Mouse (Mus musculus) heart, embryonic 12.5 days (tissue): ENCODE results near the gene Card11. TPM values are rescaled to one million over a fixed set of nuclear protein-coding genes. Genes with fewer than 3 reads are reported as not detected.

Source experiments
- ATAC-seq: fragments of 200-750 bp; cut with Nextera tagmentation; 2 replicates; pipeline ENCODE4 v1.8.0; 2017; ENCODE audit warnings: moderate TSS enrichment, moderate library complexity; ENCODE audit not compliant: insufficient number of reproducible peaks, low FRiP score
- H3K27ac ChIP-seq: fragments of 300-500 bp; sonication (generic); 2 replicates; pipeline ENCODE4 v1.5.1; 2016; ENCODE audit warnings: mild to moderate bottlenecking, moderate library complexity; ENCODE audit not compliant: poor library complexity, severe bottlenecking
- H3K27me3 ChIP-seq: fragments of 300-500 bp; sonication (generic); replicated peaks from 2 replicates; pipeline ENCODE4 v1.6.1; 2016; ENCODE audit warnings: mild to moderate bottlenecking, moderate library complexity
- H3K36me3 ChIP-seq: fragments of 300-500 bp; sonication (generic); 2 replicates; pipeline ENCODE4 v1.6.1; 2016; ENCODE audit warnings: mild to moderate bottlenecking, moderate library complexity
- H3K4me1 ChIP-seq: fragments of 300-500 bp; sonication (generic); replicated peaks from 2 replicates; pipeline ENCODE4 v1.6.1; 2016; ENCODE audit warnings: mild to moderate bottlenecking
- H3K4me2 ChIP-seq: fragments of 300-500 bp; sonication (generic); 2 replicates; pipeline ENCODE4 v1.6.1; 2016; ENCODE audit warnings: mild to moderate bottlenecking, moderate library complexity
- H3K4me3 ChIP-seq: fragments of 300-500 bp; sonication (generic); 2 replicates; pipeline ENCODE4 v1.5.1; 2016; ENCODE audit warnings: mild to moderate bottlenecking
- H3K9ac ChIP-seq: fragments of 300-500 bp; sonication (generic); 2 replicates; pipeline ENCODE4 v1.6.1; 2016; ENCODE audit warnings: mild to moderate bottlenecking, moderate library complexity
- H3K9me3 ChIP-seq: fragments of 300-500 bp; sonication (generic); replicated peaks from 2 replicates; pipeline ENCODE4 v1.6.1; 2016; ENCODE audit warnings: mild to moderate bottlenecking, moderate library complexity
- WGBS: fragments of 180-500 bp; shearing (Covaris S2); methylation state at CpG from one replicate; pipeline ENCODE4 v1.1.7; 2016; 5-methylcytosine and 5-hydroxymethylcytosine counted together
- polyA plus RNA-seq: library from polyadenylated mRNA; unstranded; fragments of >200 nt; fragmentation: Nextera tagmentation; extraction: Ambion mirVana; gene quantifications from 2 replicates; pipeline ENCODE4 v1.2.1, GENCODE M21; 2016

Card11 gene
- polyA plus RNA-seq, 1 experiment from 2014 or later: 0.18 TPM

DNA sequence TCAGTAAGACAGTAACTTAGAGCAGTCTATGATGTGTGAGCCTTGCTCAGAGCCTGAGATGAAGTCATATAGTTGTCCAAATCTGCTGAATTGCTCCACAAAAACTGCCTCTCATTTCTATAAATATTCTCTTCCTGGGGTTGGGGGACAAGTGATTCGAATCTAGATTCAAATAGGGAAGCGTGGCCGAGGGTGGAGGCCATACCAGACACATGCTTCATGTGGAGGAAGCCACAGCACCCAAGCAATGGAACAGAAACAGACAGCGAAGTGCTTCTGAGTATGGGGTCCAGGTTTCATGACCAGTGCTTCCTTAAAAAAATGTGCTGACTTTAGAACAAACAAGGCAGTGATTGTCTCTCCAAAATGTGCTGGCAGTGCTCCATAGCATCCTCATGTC is 158.4 kb downstream of the Card11 start:
- no peak overlapping the region for H3K9ac ChIP-seq
- no peaks in the 10 kb centered on the region for H3K4me1 ChIP-seq
- no peaks in the 10 kb centered on the region for H3K9me3 ChIP-seq
- H3K36me3 ChIP-seq: no peaks in the 10 kb centered on the region
- 67% methylated on average over 4 of the region's 4 CpGs for WGBS
- H3K27ac ChIP-seq: no peak overlapping the region
- ATAC-seq: no peak
- H3K4me2 ChIP-seq: no peak overlapping the region
- no peak overlapping the region for H3K4me3 ChIP-seq
- no peaks in the 10 kb centered on the region for H3K27me3 ChIP-seq

DNA sequence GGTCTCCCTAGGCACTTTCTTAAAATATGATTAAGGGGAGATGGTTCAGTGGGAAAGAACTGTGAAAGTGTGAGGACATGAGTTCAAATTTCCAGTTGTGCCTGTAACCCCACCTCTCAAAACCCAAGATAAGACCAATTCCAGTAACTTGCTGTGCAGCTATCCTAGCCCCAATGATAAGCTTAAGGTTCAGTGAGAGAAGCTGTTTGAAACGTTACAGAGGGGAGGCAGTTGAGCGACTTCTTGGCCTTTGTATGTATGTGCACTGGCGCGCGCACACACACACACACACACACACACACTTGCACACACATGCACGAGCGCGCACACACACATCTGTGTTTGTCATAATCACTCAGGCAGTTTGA is 169.3 kb downstream of the Card11 start:
- 74% methylated on average over 8 of the region's 8 CpGs for WGBS
- ATAC-seq: no peak
- Histone ChIP-seq H3K27ac (no peak overlapping the region), H3K27me3 (no peaks in the 10 kb centered on the region; the same call in 1 of the 2 replicates), H3K4me1 (peaks cover 38% of the 10 kb centered on the region), H3K4me2 (peak overlapping the region; percentile 57), H3K9ac (no peak overlapping the region), H3K4me3 (no peak overlapping the region), H3K9me3 (no peaks in the 10 kb centered on the region), H3K36me3 (no peaks in the 10 kb centered on the region)

DNA sequence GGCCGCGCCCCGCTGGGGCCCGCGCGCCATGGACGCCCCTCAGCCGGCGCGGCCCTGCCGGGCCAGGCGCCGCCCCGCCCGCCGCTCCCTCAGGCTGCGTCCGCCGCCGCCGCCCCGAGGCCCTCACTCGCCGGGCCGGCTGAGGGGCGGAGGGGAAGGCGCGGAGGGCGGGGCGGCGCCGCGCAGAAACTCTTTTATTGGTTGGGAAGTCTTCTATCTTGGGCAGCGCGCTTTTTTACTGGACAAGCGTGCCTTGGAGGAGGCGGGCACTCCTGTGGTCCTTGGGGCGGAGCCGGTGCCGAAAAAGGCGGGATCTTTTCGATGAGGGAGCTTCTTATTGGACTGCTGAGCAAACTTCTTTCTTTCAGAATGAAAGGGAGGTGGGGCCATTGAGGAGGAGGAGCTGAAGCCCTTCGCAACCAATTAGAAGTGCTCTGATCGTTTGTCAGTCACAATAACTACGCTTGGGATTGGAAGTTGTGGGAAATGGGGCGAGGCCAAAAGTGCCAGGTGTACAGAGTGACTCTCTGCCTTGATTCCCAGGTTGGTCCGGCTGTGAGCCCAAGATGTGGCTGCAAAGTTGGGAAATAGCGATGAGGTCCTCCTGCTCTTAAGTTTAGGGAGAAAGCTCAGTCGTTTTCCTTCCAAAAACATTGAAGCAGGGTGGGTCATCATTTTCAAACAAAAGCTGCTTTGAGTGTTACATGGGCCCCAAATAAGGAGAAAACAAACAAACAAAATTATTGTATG is 169.9 kb downstream of the Card11 start, which contains the start of gene Gna12:
Gna12 (minus strand) TSS at position 118 of the 750 bp plus-strand sequence.
- WGBS: 3% methylated on average over 49 of the region's 49 CpGs
- Histone ChIP-seq H3K27ac (peak within 1 kb of the TSS; percentile 64), H3K4me3 (peak within 1 kb of the TSS; percentile 80)

DNA sequence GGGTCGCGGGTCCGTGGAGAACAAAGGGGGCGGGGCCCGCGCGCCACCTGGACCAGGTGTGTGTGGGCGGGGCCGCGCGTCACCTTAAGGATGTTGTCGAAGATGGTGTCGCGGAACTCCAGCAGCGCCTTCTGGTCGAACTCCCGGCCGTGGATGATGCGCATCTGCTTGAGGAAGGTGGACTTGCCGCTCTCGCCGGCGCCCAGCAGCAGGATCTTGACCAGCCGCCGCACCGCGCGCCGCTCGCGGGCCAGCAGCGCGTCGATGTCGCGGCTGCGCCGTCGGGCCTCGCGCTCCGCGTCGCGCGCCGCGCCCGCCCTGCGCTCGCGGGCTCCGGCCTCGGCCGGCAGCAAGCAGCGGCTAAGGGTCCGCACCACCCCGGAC is 170.5 kb downstream of the Card11 start:
- Histone ChIP-seq H3K4me1 (peaks cover 44% of the 10 kb centered on the region), H3K27ac (peak overlapping the region; percentile 64), H3K9ac (peak overlapping the region; percentile 86), H3K9me3 (no peaks in the 10 kb centered on the region), H3K27me3 (no peaks in the 10 kb centered on the region), H3K4me2 (peak overlapping the region; percentile 92), H3K4me3 (peak overlapping the region; percentile 80), H3K36me3 (peaks cover 7% of the 10 kb centered on the region)
- ATAC-seq: peak; percentile 1; the same call in 1 of the 2 replicates
- 3% methylated on average over 58 of the region's 58 CpGs for whole genome bisulfite sequencing

More for the DNA sequence above, 169.9 kb downstream of the Card11 start, which contains the start of gene Gna12:
- H3K9ac ChIP-seq: peak within 1 kb of the TSS; percentile 86
- H3K27me3 ChIP-seq: no peaks in the 10 kb centered on the region; the same call in 1 of the 2 replicates
- H3K36me3 ChIP-seq: peaks cover 4% of the 10 kb centered on the region
- peaks cover 43% of the 10 kb centered on the region for H3K4me1 ChIP-seq
- H3K4me2 ChIP-seq: peak within 1 kb of the TSS; percentile 92
- no peaks in the 10 kb centered on the region for H3K9me3 ChIP-seq
- ATAC-seq: peak; percentile 97

DNA sequence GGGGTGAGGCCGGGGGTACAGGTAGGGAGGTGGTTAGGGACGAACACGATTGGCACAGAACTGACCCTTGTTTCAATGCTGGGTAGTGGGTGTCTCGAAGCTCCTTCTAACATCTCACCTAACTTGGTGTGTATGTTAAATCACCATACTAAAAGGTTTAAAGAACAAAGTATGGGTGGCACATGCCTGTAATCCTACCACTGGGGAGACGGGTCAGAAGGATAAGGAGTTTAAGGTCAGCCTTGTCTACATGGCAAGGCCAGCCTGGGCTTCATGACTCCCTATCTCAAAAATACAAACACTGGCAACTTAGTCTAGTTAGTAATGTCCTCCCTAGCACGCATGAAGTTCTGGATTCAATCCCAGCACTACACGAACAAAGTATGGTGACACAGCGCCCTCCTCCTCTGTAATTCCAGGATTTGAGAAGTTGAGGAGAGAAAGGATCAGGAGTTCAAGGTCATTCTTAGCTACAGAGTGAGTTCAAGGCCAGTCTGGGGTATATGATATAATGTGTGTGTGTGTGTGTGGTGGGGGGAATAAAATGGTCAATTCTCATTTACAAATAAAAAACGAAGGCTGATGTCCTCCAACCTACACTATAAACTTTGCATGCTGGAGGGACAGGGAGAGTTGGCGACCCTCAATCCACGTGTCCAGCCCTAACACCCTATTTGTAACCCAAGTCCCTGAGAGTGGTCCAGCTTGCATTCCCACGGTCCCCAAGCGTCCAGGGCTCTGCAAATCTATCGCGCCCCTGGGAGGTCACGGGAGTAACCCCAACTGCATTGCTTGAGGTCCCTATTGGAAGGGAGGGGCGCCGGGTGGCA is 171.1 kb downstream of the Card11 start:
- peak overlapping the region; percentile 86 for H3K9ac ChIP-seq
- H3K4me2 ChIP-seq: peak overlapping the region; percentile 92
- H3K36me3 ChIP-seq: peaks cover 7% of the 10 kb centered on the region
- no peak for ATAC-seq
- peak overlapping the region; percentile 64 for H3K27ac ChIP-seq
- WGBS: 34% methylated on average over 18 of the region's 18 CpGs
- no peaks in the 10 kb centered on the region for H3K27me3 ChIP-seq
- H3K4me1 ChIP-seq: peaks cover 49% of the 10 kb centered on the region
- no peaks in the 10 kb centered on the region for H3K9me3 ChIP-seq
- H3K4me3 ChIP-seq: peak overlapping the region; percentile 80

DNA sequence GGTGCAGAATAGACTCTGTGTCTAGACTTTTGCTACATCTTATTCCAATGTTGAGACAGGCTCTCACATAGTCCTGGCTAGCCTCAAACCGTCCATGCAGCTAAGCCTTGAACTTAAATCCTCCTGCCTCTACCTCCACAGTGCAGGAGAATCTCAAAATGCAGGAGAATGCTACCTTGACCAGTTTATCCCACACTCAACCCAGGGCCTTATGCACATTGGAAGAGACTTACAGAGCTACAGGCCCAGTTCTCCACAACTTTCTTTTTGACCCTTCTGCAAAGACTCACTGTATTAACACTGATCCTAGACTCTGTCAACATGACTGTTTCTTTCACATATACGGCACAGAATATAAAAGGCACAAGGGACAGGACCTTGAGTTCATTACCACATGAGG is 172.0 kb downstream of the Card11 start:
- no peaks in the 10 kb centered on the region for H3K9me3 ChIP-seq
- H3K4me2 ChIP-seq: peak overlapping the region; percentile 92
- 56% methylated on average over 2 of the region's 2 CpGs for WGBS
- peak overlapping the region; percentile 54; the same call in 1 of the 2 replicates for H3K9ac ChIP-seq
- peaks cover 7% of the 10 kb centered on the region for H3K36me3 ChIP-seq
- H3K27ac ChIP-seq: peak overlapping the region; percentile 45
- peaks cover 57% of the 10 kb centered on the region for H3K4me1 ChIP-seq
- H3K4me3 ChIP-seq: peak overlapping the region; percentile 80
- no peaks in the 10 kb centered on the region for H3K27me3 ChIP-seq
- ATAC-seq: no peak

DNA sequence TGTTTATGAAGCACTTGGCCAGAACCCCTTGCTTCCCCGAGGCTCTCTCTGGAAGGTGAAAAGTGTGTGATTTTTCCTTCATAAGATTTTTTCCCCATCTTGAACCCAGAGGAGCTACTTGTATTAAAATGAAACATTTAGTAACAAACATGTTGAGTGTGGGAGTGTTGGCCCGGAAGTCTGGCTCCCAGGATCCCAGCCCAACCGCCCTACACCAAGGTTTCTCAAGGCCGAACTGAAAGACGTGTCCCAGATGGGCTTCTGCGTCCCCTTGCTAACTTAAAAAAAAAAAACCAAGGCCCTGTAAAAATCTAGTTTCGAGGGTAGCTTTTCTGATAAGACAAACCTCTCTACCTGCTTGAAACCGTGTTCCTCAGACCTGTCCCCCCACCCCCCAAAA is 172.5 kb downstream of the Card11 start:
- 36% methylated on average over 8 of the region's 8 CpGs for WGBS
- H3K9ac ChIP-seq: peak overlapping the region; percentile 54; the same call in 1 of the 2 replicates

DNA sequence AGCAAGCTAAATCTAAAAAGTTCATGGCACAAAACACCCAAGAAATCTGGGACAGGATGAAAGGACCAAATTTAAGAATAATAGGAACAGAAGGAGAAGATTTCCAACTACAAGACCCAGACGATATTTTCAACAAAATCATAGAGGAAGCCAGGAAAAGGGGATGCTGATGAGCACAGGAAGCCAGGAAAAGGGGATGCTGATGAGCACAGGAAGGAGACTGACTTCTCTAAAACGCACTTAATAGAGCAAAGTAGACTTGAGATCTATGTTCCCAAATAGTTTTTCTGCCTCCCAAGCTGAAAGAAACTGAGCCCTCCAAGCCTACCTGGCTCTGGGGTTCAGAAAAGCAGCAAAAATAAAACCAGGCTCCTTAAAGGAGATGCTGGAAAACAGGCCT is 173.0 kb downstream of the Card11 start:
- no peak overlapping the region for H3K4me3 ChIP-seq

More for the DNA sequence above, 172.5 kb downstream of the Card11 start:
- Histone ChIP-seq H3K4me3 (peak overlapping the region; percentile 80; the same call in 1 of the 2 replicates), H3K27ac (peak overlapping the region; percentile 45), H3K36me3 (peaks cover 7% of the 10 kb centered on the region), H3K4me1 (peaks cover 60% of the 10 kb centered on the region), H3K4me2 (peak overlapping the region; percentile 92), H3K9me3 (no peaks in the 10 kb centered on the region), H3K27me3 (no peaks in the 10 kb centered on the region)
- ATAC-seq: no peak

DNA sequence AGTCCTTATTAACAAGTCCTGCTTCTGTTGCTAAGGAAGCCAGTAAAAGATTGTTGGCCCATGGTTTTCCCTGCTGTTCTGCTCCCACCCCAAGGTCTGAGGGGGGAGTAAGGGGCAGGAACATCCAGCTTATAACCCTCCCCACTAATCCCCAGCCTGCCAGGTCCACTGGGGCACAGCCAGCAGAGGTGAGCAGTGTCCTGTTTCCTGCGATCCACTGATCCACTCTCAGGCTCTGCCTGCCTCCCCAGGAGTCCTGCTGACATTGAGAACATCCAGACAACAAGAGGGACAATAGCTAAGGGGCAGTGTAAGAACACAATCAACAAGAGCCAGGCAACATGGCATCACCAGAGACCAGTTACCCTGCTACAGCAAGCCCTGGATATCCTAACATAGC is 173.6 kb downstream of the Card11 start:
- Histone ChIP-seq H3K27me3 (no peaks in the 10 kb centered on the region), H3K4me2 (peak overlapping the region; percentile 17; the same call in 1 of the 2 replicates), H3K4me1 (peaks cover 70% of the 10 kb centered on the region), H3K9me3 (no peaks in the 10 kb centered on the region), H3K9ac (peak overlapping the region; percentile 22; the same call in 1 of the 2 replicates), H3K4me3 (no peak overlapping the region), H3K27ac (peak overlapping the region; percentile 60), H3K36me3 (peaks cover 7% of the 10 kb centered on the region)
- no peak for ATAC-seq
- 7% methylated on average over 1 of the region's 1 CpGs for WGBS

More for the DNA sequence above, 173.0 kb downstream of the Card11 start:
- no peaks in the 10 kb centered on the region for H3K27me3 ChIP-seq
- peaks cover 64% of the 10 kb centered on the region for H3K4me1 ChIP-seq
- peaks cover 7% of the 10 kb centered on the region for H3K36me3 ChIP-seq
- H3K27ac ChIP-seq: peak overlapping the region; percentile 60
- H3K9me3 ChIP-seq: no peaks in the 10 kb centered on the region
- H3K9ac ChIP-seq: peak overlapping the region; percentile 54; the same call in 1 of the 2 replicates
- H3K4me2 ChIP-seq: peak overlapping the region; percentile 92
- ATAC-seq: no peak
- 47% methylated on average over 2 of the region's 2 CpGs for WGBS

DNA sequence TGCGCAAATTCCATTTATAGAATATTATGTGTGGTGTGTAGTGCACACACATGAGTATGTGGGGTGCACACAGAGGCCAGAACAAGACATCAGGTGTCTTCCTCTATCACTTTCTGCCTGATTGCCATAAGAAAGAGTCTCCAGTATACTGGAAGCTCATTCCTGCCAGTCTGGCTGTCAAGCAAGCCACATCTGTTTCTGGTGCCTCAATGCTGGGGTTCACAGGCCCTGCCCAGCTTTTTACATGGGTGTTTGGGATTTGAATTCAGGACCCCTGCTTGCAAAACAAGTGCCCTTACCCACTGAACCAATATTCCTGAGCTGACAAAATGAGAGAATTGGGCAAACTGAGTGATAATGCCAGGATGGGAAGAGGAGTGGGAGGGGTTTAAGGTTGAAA is 174.3 kb downstream of the Card11 start:
- 94% methylated on average over 1 of the region's 1 CpGs for WGBS
- Histone ChIP-seq H3K27ac (no peak overlapping the region), H3K27me3 (no peaks in the 10 kb centered on the region), H3K36me3 (peaks cover 7% of the 10 kb centered on the region), H3K9me3 (no peaks in the 10 kb centered on the region), H3K9ac (no peak overlapping the region), H3K4me1 (peaks cover 75% of the 10 kb centered on the region), H3K4me3 (no peak overlapping the region), H3K4me2 (no peak overlapping the region)
- ATAC-seq: no peak

DNA sequence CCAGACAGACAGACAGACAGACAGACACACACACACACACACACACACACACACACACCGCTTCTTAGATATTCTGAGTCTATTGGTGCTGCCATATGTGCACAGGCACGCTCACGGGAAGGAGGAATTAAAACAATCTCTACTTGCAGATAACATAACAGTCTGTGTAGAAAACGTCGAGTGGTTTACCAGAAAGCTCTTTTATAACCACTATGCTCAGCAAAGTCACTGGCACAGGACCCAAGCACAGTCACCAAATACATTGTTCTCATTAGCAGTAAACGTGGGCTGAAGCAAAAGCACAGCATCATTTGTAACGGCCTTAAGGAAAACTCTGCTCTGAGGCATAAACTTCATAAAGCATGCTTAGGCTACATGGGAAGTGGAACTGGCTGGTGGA is 176.3 kb downstream of the Card11 start:
- H3K27ac ChIP-seq: no peak overlapping the region
- no peaks in the 10 kb centered on the region for H3K27me3 ChIP-seq
- no peak for ATAC-seq
- WGBS: 46% methylated on average over 7 of the region's 7 CpGs
- H3K9me3 ChIP-seq: no peaks in the 10 kb centered on the region
- H3K4me3 ChIP-seq: no peak overlapping the region
- no peak overlapping the region for H3K4me2 ChIP-seq
- peaks cover 83% of the 10 kb centered on the region for H3K4me1 ChIP-seq
- no peak overlapping the region for H3K9ac ChIP-seq
- peaks cover 7% of the 10 kb centered on the region for H3K36me3 ChIP-seq
